Mouse (Mus musculus) T-helper 2 cell (primary cell): Measurements from ENCODE around the gene Ufc1.
"Not testable (repeated sequence)": the region's sequence is repeated elsewhere in the genome, so short reads cannot be mapped to it uniquely, and the experiment has no call there.

ENCODE experiments used
- in situ Hi-C: fragments of 300-600 bp; cut with MboI, MseI; formaldehyde crosslinking; loops from one replicate; pipeline ENCODE4 v1.15.1; 2025; ENCODE audit warnings: high pct_unique_total_duplicates

Ufc1 gene

DNA sequence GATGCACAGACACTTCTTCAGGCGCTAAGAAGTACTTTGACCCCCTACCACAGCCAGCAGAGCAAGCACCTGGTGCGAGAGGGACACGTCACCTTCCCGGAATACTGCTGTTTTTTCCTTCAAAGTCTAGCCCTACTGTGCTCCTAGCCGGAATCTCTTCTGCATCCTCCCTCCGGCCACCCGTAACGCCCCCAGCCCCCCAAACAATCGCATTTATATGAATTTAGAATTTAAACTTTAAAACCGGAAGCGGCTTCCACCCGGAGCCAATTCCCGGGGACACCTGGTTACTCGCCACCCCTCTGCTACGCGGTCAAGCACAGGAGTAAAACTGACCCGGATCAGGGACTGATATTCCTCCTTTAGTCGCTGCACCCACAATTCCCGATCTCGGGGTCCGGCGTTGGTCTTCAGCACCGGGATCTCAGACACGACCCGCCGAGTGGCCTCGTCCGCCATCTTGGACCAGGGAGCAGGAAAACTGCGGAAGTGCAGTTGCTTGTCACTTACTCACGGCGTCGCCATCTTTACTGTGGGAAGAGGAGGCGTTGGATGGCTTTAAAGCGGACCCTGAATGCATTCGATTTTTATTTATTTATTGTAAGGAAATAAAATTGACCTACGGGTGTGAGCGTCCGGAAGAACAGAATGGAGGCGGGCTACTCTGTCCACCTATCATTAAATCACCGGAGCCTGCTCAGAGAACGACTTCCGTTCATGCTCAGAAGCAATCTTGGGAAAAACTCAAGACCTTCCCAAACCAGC is at the start of gene Ufc1:
Gene Ufc1, minus strand, starts transcription at position 727 of the 765 bp plus-strand sequence.
- in situ Hi-C loops = no loop called here

DNA sequence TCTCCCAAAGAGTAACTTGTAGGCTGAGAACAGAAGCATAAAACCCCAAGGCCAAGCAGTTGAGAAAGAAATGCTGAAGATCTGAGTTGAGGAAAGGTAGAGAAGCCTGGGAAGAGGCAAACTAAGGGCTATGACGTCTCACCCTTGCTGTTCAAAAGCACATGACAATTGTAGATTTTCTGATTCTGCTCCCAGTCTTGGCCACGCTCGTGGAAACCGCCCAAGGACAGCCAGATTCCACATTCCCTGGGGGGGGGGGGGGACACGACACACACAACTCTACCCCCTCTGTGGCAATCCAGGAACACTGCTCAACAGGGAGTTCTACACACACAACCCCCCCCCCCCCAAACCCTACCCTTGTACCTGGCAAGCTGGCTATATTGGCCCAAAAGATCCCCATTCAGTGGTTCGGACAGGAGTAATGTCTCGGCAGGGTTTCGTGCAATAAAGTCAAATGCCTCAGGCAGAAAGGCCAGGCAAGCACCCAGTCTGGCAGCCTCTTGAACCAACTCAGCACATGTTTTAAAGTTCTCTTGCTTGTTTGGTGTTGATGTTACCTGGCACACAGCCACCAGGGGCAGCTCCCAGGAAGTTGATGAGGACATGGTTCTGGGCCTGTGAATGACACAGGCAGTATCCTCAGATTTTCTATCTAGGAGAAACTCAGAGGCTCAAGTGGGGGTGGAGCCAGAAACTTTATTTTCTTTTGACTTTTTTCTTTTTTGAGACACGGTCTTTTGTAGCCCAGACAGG is 49.3 kb upstream of the Ufc1 start:
- in situ Hi-C loops = no loop called here

DNA sequence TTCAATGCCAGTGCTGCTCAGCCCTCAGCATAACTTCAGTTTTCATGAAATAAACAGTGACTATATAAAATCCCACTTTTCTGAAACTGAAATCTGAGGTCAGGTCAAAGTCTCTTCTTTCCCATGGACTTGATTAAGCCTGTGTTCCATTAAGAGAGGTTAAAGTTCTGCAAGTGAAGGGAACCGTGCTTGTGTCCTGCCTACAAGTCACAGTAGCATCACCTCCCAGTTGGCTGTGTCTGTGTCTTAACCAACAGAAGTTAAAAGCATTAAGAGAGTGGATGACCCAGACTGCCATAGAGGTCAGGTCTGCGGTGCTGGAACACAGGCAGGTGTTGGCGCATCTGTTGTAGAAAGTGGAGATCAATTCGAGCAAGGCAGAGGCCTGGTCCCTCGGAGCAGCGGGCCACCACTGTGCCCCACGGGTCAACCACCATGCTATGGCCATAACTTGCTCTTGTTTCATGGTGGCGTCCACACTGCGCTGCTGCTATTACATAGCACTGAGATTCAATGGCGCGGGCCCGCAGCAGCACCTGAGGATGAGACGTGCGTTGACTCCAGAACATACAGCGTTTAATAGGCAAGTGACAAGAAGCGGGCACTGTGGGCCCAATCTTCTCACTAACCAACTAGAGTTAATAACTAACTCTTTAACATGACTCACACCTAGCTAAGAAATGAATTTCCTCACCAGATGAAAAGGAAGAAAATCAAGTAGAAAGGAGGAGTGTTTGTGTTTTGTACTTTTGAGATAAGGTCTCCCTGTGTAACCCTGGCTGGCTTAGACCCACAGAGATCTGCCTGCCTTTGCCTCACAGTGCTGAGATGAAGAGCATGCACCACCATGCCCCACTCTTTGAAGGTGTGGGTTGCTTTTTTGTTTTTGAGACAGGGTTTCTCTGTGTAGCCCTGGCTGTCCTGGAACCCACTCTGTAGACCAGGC is 47.7 kb upstream of the Ufc1 start:
- in situ Hi-C loops = no loop called here

DNA sequence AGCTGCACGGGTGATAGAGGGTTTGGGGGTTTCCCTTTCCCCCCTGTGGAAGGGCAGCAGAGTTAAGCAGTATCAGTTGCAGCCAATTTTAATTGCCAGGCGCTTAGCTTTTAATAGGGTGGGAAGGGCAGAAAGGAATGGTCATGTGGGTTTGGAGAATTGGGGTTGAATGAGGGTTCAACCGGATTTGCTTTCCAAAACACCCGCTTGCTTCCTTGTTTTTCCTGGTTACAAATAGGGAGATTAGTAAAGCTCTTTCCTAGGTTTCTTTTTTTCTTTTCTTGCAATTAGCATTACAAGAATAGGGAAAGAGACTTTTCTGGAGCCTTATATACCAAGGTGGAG is 35.4 kb upstream of the Ufc1 start:
- in situ Hi-C loops = no loop called here

DNA sequence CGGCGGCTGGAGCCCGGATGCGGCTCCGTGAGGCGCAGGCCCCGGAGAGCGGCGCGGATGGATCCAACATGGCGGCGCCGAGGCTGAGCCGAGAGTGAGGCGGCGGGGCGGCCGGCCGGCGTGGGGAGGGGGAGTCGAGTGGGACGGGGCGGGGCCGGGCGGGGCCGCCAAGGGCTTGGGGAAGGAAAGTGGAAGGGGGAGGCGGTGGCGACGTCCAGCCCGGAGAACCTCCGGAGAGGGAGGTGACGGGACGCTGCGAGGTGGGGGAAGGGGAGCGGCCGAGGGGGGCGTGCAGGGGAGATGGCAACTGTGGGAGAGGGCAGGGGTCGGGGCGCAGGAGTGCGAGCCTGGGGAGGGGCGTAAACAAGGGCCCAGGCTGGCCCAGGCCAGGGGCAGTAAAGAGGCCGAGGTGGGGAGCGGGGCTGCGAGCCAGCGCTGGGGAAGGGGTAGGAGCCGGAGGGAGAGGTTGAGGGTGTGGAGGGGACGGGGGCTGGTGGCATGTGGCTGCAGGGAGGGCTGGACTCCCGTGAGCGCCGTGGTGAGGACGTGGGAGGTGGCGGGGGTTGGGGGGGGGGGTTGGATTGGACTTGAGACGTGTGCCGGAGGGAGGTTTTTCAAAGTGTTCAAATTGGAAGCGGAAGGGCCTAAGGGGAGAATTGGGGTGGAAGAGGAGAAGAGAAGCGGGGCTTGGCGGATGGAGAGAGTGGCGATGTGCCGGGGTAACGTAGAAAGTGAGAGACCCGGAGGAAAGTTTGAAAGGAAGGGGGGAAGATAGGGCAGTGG is 34.8 kb upstream of the Ufc1 start:
- in situ Hi-C loops = no loop called here

DNA sequence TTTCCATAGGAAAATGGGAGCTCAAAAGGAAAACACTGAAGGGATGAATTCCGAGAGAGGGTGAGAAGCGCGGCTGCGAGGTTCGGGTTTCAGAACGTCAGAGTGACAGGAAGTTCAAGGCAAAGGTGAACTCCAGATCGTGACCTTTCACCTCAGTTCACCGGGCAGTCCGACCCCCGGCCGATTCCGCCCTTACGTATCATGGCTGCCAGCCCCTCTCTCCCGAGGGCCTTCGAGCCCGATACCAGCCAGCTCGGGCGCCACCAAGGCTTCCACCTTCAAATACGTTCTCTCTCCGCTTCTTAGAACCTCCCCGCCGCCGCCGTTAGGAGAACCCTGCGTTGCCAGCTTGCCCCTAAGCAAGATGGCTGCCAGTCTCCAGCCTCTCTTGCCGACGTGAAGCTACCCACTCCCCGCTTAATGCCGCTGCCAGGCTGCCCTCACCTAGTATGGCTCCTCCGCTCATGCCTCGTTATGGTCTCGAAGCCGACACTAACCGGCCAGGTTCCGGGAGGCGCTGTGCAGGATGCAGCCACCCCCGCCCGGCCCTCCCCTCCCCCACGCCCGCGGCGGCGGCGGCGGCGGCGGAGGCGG is 34.1 kb upstream of the Ufc1 start, which contains the start of gene Dedd:
Gene Dedd, plus strand, starts transcription at position 307 of the 594 bp plus-strand sequence.
- in situ Hi-C loops = no loop called here

DNA sequence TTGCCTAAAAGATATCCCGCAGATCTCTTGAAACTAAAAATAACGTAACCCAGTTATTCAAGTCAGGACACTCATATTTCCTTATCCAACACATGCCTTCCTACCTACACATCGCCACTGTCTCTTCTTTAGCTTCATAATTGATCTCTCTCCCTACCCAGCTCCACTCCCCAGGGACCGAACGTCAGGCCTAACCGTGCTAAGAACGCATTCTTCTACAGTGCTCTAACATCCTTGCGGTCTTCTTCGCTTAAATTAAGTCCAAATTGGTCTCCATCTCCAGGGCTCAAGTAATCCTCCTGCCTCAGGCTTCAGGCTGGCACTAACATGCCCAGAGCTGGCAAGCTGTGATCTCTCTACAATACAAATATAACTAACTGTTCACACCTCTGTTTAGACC is 33.4 kb upstream of the Ufc1 start:
- in situ Hi-C loops = no loop called here

DNA sequence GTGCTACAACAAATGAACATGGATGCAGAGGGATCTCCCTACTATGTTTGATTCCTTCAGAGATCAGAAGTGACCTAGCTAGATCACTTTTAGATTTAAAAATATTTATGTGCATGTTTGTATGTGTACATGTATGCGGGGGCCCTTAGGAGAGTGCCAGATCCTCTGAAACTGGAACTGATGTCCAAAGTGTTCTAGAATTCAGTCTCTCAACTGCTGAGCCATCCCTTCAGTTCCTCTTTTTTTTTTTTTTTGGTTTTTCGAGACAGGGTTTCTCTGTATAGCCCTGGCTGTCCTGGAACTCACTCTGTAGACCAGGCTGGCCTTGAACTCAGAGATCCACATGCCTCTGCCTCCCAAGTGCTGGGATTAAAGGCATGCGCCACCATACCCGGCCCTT is 31.8 kb upstream of the Ufc1 start:
- in situ Hi-C loops = not testable (repeated sequence)

DNA sequence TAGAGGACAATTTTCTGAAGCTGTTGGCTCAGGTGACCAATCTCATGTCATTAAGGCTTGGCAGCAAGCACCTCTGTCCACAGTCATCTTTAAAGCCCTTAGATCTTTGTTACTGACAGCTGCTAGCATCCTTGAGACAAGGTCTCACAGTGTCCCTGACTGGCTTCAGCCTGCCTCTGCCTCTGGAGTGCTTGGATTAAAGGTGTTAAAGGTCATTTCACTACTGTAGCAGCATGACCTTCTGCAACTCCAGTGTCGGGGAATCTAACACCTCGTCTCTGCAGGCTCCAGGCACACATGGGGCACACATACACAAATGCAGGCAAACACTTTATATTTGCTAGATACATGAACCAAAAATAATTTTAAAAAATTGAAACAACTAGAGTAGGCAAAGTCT is 30.7 kb upstream of the Ufc1 start:
- in situ Hi-C loops = no loop called here

DNA sequence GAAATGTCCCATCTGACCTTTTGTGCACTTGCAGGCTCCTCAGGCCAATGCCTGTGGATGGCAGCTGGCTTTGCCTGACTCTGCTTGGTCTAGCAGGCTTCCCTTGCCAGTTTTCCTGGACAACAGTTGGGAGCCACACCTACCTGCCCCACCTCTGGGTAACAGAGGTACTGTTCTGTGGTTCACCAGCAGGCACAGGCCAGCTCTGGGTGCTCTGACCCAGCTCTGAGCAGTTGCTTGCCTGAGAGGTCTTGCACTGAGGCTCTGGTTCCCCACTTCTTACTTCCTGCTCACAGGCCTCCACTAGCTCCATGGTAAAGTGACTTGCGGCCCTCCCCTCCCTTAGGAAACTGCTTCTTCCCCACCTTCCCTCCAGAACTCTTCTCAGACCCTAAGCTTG is 27.2 kb upstream of the Ufc1 start:
- in situ Hi-C loops = no loop called here

DNA sequence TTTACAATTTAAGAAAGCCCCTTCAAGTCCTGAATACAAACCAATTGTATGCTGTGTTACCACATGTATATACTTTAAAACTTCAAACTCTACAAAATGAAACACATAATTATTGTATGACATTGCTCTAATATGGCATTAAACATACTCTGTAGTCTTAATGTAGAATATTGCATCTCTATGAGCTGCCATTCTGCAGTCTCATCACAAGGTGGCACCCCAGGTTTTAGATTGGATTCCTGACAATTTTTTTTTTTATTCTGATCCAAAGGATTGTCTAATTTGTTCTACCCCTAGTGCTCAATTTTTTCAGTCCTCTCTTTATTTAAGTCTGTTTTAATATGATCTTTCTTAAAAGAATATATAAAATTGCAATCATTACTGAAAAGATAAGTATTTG is 26.6 kb upstream of the Ufc1 start:
- in situ Hi-C loops = no loop called here

DNA sequence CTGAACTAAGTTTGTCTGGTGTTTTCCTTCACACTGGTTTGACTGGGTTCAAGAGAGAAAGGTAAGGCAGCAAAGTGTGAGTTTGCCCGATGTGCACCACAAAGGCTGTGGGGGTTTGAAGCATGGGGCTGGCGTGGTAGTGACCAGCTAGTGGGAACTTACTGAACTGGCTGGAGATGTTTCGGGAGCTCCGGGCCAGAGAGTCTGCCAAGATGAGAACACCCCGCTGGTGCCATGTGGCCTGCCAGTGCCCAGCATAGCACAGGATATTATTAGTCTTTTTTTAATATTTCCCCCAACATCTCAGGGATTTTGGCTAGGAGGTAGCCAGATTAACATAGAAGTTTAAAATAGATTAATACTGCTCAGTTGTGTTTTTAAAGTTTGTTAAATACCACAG is 25.3 kb upstream of the Ufc1 start:
- in situ Hi-C loops = no loop called here

DNA sequence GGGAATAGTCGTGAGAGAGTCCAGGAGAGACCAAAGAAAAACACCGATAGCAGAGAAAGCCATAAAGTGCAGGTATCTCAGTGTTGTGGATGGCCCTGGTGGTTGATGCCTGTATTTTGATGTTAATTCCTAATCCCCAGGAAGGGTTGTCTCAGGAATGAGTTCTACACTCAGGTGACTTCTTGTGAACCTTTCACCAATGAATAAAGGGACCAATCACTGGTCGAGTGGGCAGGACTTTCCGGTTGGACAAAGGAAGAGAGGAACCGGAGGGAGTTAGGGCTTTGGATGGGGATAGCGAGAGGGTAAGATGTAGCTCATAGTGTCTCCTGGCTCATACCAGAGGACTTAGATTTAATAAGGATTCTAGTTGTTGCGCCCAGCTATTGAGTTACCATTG is 24.9 kb upstream of the Ufc1 start:
- in situ Hi-C loops = no loop called here

DNA sequence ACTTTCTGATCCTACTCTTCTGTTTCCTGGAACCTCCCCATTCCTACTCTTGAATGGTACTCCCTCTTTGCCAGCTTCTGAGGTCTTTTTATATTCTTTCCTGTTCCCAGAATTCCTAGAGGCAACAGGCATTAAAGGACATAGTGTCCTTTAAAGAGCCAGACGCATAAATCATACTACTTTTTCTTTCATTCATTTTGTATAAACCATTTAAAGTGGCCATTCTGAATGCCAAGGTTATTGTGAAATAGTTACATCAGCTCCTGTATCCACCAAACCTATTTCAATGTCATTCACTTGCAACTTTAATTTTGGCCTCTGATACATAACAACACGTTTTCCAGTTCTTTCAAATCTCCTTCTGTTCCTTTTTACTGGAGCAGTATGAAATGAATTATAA is 14.5 kb upstream of the Ufc1 start:
- in situ Hi-C loops = no loop called here

DNA sequence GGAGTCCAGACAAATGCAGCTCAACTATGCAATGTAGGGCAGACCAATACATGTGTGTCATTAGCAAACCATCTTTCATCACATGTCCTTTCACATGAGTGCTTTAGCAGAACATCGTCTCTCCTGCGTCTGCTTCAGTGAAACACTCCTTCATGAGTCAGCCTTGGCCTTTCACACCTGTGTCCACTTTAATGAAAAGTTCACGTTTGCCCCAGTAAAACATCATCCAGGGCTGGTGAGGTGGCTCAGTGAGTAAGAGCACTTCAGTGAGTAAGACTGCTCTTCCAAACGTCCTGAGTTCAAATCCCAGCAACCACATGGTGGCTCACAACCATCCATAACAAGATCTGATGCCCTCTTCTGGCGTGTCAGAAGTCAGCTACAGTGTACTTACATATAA is 11.3 kb upstream of the Ufc1 start:
- in situ Hi-C loops = not testable (repeated sequence)

DNA sequence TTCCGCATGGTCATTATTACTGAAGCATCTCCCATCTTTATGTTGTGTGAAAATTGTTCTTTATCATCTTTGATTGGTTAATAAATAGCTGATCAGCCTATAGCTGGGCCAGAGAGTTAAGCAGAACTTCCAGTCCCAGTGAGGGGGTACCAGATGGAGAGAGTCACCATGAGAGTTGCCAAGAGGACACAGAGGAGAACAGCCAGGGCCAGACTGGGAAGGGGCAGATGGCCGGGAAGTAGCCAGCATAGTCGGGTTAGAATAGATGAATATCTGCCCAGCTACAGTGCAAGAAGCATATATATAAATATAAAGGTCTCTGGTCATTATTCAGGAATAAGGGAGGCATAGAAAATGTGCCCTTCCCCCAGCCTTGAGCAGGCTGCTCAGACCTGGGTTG is 3.4 kb upstream of the Ufc1 start:
- in situ Hi-C loops = no loop called here

DNA sequence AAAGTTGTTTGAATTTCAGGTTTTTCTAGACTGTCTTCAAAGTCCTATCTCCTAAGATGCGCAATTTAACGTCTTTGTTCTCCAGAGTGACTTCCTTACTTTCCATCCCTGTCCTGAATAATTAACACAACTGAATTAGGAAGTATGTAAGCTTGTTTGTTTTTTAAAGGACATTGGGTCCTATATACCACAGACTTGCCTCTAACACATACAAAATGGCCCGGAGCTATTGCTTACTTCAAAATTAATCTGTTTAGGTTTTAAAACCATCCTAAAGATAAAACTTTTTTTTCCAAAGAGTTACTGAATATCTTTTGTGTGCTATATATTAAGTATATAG is 209 bp upstream of the Ufc1 start:
- in situ Hi-C loops = no loop called here

DNA sequence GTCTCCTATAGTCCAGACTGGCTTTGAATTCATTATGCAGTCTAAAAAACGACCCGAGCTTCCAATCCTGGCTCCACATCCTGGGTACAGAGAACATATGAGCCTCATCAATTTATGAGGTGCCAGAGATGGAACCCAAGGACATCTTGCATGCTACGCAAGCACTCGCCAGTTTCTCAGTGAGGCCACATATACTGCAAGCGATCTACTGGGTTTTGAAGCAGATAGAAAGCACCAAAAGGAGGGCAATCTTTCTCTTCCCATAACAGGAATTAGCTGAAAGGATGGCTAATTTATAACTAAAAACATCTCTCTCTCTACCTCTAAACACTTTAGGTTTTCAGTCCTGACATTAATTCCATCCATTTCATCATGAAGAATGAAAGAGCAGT is 922 bp downstream of the Ufc1 start:
- in situ Hi-C loops = no loop called here

DNA sequence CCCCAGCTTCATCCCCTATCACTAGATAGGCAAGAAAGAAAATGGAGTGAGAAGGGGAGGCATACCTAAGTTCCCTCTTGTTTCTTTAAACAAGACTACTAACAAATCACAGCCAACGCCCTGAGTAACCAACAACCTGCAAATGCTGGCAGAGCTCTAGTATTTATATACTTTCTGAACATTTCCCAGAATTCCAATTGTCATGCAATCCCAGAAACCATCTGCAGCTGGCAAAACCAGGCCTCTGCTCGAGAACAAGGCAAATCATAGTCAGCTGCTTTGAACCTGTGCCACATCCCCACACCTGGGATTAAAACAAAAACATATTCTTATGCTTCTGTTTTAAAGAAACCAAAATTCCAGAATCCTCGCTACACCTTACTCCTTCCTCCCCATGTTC is 1.5 kb downstream of the Ufc1 start:
- in situ Hi-C loops = no loop called here

DNA sequence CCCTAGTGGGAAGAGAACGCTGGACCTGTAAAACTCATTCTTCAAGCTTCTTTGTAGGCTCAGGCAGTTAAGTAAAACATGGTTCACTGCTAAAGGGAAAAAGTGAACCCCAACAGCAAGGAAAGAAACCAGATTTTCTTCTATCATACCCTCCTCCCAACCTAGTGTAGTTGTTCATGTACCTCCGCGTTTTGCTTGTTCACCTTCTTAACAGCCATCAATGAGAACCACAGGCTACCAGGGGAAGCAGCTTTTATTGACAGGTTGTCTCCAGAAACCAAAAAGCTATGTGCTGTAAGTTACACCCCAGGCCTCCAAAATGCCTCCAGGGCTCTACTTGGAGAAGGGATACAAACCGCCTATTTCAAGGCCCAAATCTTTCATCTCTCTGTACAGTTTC is 6.5 kb downstream of the Ufc1 start:
- in situ Hi-C loops = no loop called here
